Mouse (Mus musculus): ENCODE results near the gene Casp3. TPM values are rescaled to one million over a fixed set of nuclear protein-coding genes. Genes with fewer than 3 reads are reported as not detected.

Casp3 gene
- polyA plus RNA-seq, 1 experiment, result 99.9 TPM

GRCm38 (mm10) chr8:46628645-46629044, 11.6 kb downstream of the Casp3 start:
- Histone ChIP-seq H3K4me3 (ENCODE audit: low read depth, low read length) (no peak overlapping the region), H3K36me3 (ENCODE audit: control insufficient read depth, insufficient read depth, low read length, poor library complexity, severe bottlenecking) (peaks cover 21% of the 10 kb centered on the region), H3K9me3 (replicated peaks; ENCODE audit: control insufficient read depth, insufficient read depth, low read length, poor library complexity, severe bottlenecking) (no peaks in the 10 kb centered on the region), H3K9ac (ENCODE audit: low read depth, poor library complexity, severe bottlenecking) (no peak overlapping the region), H3K27ac (ENCODE audit: insufficient read depth, low read length) (no peak overlapping the region), H3K27me3 (ENCODE audit: control insufficient read depth, insufficient read depth, low read length, poor library complexity, severe bottlenecking) (no peaks in the 10 kb centered on the region), H3K4me1 (ENCODE audit: control insufficient read depth, insufficient read depth, low read length) (peaks cover 2% of the 10 kb centered on the region)
- TF ChIP-seq EP300 (IDR thresholded peaks at IDR 0.05; ENCODE audit: insufficient read depth, low read depth, low read length) (no peak), CTCF (IDR thresholded peaks at IDR 0.05; ENCODE audit: low read depth, low read length) (no peak), POLR2A (IDR thresholded peaks at IDR 0.05; ENCODE audit: insufficient read depth, low read length) (no peak)

- Histone ChIP-seq H3K27me3 (ENCODE audit: control insufficient read depth, insufficient read depth, low read length, poor library complexity, severe bottlenecking) (no peaks in the 10 kb centered on the region), H3K9ac (ENCODE audit: low read depth, poor library complexity, severe bottlenecking) (no peak overlapping the region), H3K9me3 (replicated peaks; ENCODE audit: control insufficient read depth, insufficient read depth, low read length, poor library complexity, severe bottlenecking) (no peaks in the 10 kb centered on the region), H3K4me1 (ENCODE audit: control insufficient read depth, insufficient read depth, low read length) (peaks cover 2% of the 10 kb centered on the region), H3K36me3 (ENCODE audit: control insufficient read depth, insufficient read depth, low read length, poor library complexity, severe bottlenecking) (peaks cover 36% of the 10 kb centered on the region), H3K27ac (ENCODE audit: insufficient read depth, low read length) (no peak overlapping the region), H3K4me3 (ENCODE audit: low read depth, low read length) (no peak overlapping the region)
- no peak for TF ChIP-seq POLR2A (IDR thresholded peaks at IDR 0.05; ENCODE audit: insufficient read depth, low read length)
- TF ChIP-seq CTCF (IDR thresholded peaks at IDR 0.05; ENCODE audit: low read depth, low read length), result no peak
- TF ChIP-seq EP300 (IDR thresholded peaks at IDR 0.05; ENCODE audit: insufficient read depth, low read depth, low read length), result no peak
These were observed 13.3 kb downstream of the Casp3 start for GRCm38 (mm10) chr8:46630422-46630821.

GRCm38 (mm10) chr8:46630932-46631331, 13.8 kb downstream of the Casp3 start:
- Histone ChIP-seq H3K9me3 (replicated peaks; ENCODE audit: control insufficient read depth, insufficient read depth, low read length, poor library complexity, severe bottlenecking) (no peaks in the 10 kb centered on the region), H3K4me3 (ENCODE audit: low read depth, low read length) (no peak overlapping the region), H3K4me1 (ENCODE audit: control insufficient read depth, insufficient read depth, low read length) (peaks cover 2% of the 10 kb centered on the region), H3K36me3 (ENCODE audit: control insufficient read depth, insufficient read depth, low read length, poor library complexity, severe bottlenecking) (peaks cover 42% of the 10 kb centered on the region), H3K27ac (ENCODE audit: insufficient read depth, low read length) (no peak overlapping the region), H3K27me3 (ENCODE audit: control insufficient read depth, insufficient read depth, low read length, poor library complexity, severe bottlenecking) (no peaks in the 10 kb centered on the region), H3K9ac (ENCODE audit: low read depth, poor library complexity, severe bottlenecking) (no peak overlapping the region)
- no peak for TF ChIP-seq EP300 (IDR thresholded peaks at IDR 0.05; ENCODE audit: insufficient read depth, low read depth, low read length)

- Histone ChIP-seq H3K9ac (ENCODE audit: low read depth, poor library complexity, severe bottlenecking) (no peak overlapping the region), H3K36me3 (ENCODE audit: control insufficient read depth, insufficient read depth, low read length, poor library complexity, severe bottlenecking) (peaks cover 41% of the 10 kb centered on the region), H3K27ac (ENCODE audit: insufficient read depth, low read length) (no peak overlapping the region), H3K27me3 (ENCODE audit: control insufficient read depth, insufficient read depth, low read length, poor library complexity, severe bottlenecking) (no peaks in the 10 kb centered on the region; the same call in 1 of the 2 replicates), H3K9me3 (replicated peaks; ENCODE audit: control insufficient read depth, insufficient read depth, low read length, poor library complexity, severe bottlenecking) (peaks cover 17% of the 10 kb centered on the region), H3K4me1 (ENCODE audit: control insufficient read depth, insufficient read depth, low read length) (no peaks in the 10 kb centered on the region), H3K4me3 (ENCODE audit: low read depth, low read length) (no peak overlapping the region)
- TF ChIP-seq CTCF (IDR thresholded peaks at IDR 0.05; ENCODE audit: low read depth, low read length) (no peak), EP300 (IDR thresholded peaks at IDR 0.05; ENCODE audit: insufficient read depth, low read depth, low read length) (no peak), POLR2A (IDR thresholded peaks at IDR 0.05; ENCODE audit: insufficient read depth, low read length) (no peak)
These were observed 22.0 kb downstream of the Casp3 start for GRCm38 (mm10) chr8:46639010-46639571.

DNA sequence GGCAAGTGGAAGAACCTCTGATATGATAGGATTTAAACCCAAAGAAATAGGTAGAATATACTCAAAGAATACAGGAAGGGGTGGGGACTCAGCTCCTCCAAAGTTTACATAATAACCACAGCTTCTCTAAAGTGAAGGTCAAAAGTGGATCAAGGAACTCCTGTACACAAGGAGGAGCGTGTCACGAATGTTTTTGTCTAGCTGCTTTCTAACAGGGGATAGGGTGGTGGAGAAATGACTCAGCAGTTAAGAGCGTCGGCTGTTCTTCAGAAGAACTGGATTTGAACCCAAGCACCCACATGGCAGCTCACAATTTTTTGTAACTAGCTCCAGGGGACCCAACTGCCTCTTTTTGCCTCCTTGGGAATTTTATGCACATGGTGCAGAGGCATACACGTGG, 22.8 kb downstream of the Casp3 start:
- Histone ChIP-seq H3K36me3 (ENCODE audit: control insufficient read depth, insufficient read depth, low read length, poor library complexity, severe bottlenecking) (peaks cover 36% of the 10 kb centered on the region), H3K4me3 (ENCODE audit: low read depth, low read length) (no peak overlapping the region), H3K9me3 (replicated peaks; ENCODE audit: control insufficient read depth, insufficient read depth, low read length, poor library complexity, severe bottlenecking) (peaks cover 17% of the 10 kb centered on the region), H3K27ac (ENCODE audit: insufficient read depth, low read length) (no peak overlapping the region), H3K27me3 (ENCODE audit: control insufficient read depth, insufficient read depth, low read length, poor library complexity, severe bottlenecking) (no peaks in the 10 kb centered on the region; the same call in 1 of the 2 replicates), H3K4me1 (ENCODE audit: control insufficient read depth, insufficient read depth, low read length) (no peaks in the 10 kb centered on the region), H3K9ac (ENCODE audit: low read depth, poor library complexity, severe bottlenecking) (no peak overlapping the region)
- TF ChIP-seq CTCF (IDR thresholded peaks at IDR 0.05; ENCODE audit: low read depth, low read length) (no peak), POLR2A (IDR thresholded peaks at IDR 0.05; ENCODE audit: insufficient read depth, low read length) (no peak), EP300 (IDR thresholded peaks at IDR 0.05; ENCODE audit: insufficient read depth, low read depth, low read length) (no peak)

- TF ChIP-seq CTCF (IDR thresholded peaks at IDR 0.05; ENCODE audit: low read depth, low read length) (no peak), POLR2A (IDR thresholded peaks at IDR 0.05; ENCODE audit: insufficient read depth, low read length) (no peak), EP300 (IDR thresholded peaks at IDR 0.05; ENCODE audit: insufficient read depth, low read depth, low read length) (no peak)
- H3K27ac ChIP-seq (ENCODE audit: insufficient read depth, low read length), result no peak overlapping the region
These were observed 24.2 kb downstream of the Casp3 start for GRCm38 (mm10) chr8:46641272-46641671.

More at GRCm38 (mm10) chr8:46641272-46641671, 24.2 kb downstream of the Casp3 start:
- H3K9me3 ChIP-seq (replicated peaks; ENCODE audit: control insufficient read depth, insufficient read depth, low read length, poor library complexity, severe bottlenecking), result peaks cover 15% of the 10 kb centered on the region
- peaks cover 22% of the 10 kb centered on the region for H3K36me3 ChIP-seq (ENCODE audit: control insufficient read depth, insufficient read depth, low read length, poor library complexity, severe bottlenecking)
- no peak overlapping the region for H3K4me3 ChIP-seq (ENCODE audit: low read depth, low read length)
- H3K27me3 ChIP-seq (ENCODE audit: control insufficient read depth, insufficient read depth, low read length, poor library complexity, severe bottlenecking), result no peaks in the 10 kb centered on the region; the same call in 1 of the 2 replicates
- H3K9ac ChIP-seq (ENCODE audit: low read depth, poor library complexity, severe bottlenecking), result no peak overlapping the region
- no peaks in the 10 kb centered on the region for H3K4me1 ChIP-seq (ENCODE audit: control insufficient read depth, insufficient read depth, low read length)

Data from ES-Bruce4 (cell line).